Mouse (Mus musculus): ENCODE measurements around the gene Rragd. TPM values are rescaled to one million over a fixed set of nuclear protein-coding genes. Genes with fewer than 3 reads are reported as not detected.
"Not testable (repeated sequence)": the region's sequence is repeated elsewhere in the genome, so short reads cannot be mapped to it uniquely, and the experiment has no call there.

Gene Rragd
- polyA plus RNA-seq, 1 experiment from 2014 or later = 31.2 TPM

DNA sequence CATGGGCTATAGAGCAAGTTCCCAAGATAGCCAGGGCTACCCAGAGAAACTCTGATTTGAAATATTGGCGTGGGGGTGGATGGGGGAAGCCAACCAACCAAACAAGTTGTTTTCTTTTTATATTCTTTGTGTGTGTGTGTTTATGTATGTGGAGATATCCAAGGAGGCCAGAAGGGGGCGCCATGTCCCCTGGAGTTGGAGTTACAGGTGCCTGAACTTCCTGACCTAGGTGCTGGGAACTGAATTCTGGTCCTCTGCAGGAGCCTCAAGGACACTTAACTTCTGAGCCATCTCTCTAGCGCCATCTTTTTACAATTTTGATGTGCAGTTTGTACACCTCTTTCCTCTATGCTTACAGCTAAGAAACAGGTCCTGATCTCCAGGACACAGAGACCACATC lies 11.3 kb downstream of the Rragd start:
- Histone ChIP-seq H3K9ac (no peak overlapping the region), H3K9me3 (no peaks in the 10 kb centered on the region), H3K4me3 (replicated peaks) (no peak overlapping the region), H3K4me2 (no peak overlapping the region), H3K27me3 (no peaks in the 10 kb centered on the region), H3K36me3 (replicated peaks) (peaks cover 7% of the 10 kb centered on the region; the same call in 1 of the 2 replicates), H3K4me1 (no peaks in the 10 kb centered on the region), H3K27ac (no peak overlapping the region)
- 71% methylated on average over 3 of the region's 3 CpGs for WGBS
- ATAC-seq (ENCODE audit: low FRiP score) = no peak

DNA sequence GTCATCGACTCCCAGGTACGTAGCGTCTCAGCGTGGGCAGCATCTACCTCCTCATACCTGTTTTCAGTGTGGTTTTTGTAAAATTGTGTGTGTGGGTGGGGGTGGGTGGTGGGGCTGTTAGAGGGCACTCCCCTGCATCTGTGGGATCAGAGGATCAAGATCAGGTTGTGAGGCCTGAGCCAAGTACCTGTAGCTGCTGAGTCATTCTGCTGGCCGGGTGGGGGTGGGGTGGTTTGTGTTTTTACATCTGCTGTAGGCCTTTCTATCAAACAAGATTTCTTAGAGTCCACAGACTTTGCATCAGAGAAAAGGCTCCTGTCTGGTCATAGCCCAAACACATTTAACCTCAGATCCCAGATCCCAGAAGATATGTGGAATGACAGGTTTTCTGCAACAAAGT lies 13.2 kb downstream of the Rragd start:
- H3K27ac ChIP-seq = no peak overlapping the region
- no peaks in the 10 kb centered on the region for H3K4me1 ChIP-seq
- no peaks in the 10 kb centered on the region for H3K9me3 ChIP-seq
- no peak overlapping the region for H3K4me2 ChIP-seq
- no peak overlapping the region for H3K9ac ChIP-seq
- no peaks in the 10 kb centered on the region for H3K27me3 ChIP-seq
- ATAC-seq (ENCODE audit: low FRiP score) = no peak
- peaks cover 7% of the 10 kb centered on the region; the same call in 1 of the 2 replicates for H3K36me3 ChIP-seq (replicated peaks)
- over 99% methylated on average over 5 of the region's 5 CpGs for WGBS
- H3K4me3 ChIP-seq (replicated peaks) = no peak overlapping the region

DNA sequence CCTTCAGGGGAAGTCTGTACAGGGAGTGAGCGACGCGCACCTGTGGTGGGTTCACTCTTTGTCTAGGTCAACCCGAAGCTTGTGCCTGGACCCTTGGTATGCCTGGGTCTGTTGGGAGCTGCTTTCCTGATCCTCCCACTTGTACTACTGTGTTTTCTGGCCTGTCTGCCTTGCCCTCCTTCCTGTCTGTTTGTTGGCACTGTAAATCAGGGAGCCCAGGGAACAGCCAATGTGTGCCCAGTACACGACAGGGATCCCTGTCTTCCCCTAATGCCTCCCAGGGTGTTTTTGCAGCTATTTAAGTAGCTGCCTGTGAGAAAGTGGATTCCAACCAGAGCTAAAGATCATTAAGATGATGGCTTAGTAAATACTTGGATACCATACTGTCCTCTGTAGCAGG lies 14.7 kb downstream of the Rragd start:
- no peak overlapping the region for H3K4me2 ChIP-seq
- WGBS = 93% methylated on average over 5 of the region's 5 CpGs
- no peak for ATAC-seq (ENCODE audit: low FRiP score)

DNA sequence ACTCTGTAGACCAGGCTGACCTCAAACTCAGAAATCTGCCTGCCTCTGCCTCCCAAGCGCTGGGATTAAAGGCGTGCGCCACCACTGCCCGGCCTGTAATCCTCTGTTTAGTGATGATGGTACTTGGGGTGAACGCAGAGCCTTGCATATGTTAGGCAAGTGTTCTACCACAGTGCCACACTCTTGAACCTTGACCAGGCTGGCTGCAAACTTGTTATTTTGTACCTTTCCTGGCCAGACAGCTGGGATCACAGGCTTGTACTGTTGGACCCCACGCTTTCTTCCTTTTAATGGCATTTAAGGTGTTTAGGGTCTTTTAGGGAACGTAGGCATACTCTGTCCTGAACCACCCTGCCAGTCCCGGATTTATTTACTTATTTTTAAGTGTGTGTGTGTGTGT lies 16.2 kb downstream of the Rragd start:
- WGBS = 94% methylated on average over 8 of the region's 8 CpGs
- no peak overlapping the region for H3K9ac ChIP-seq
- no peaks in the 10 kb centered on the region for H3K4me1 ChIP-seq
- no peak for ATAC-seq (ENCODE audit: low FRiP score)
- no peaks in the 10 kb centered on the region for H3K9me3 ChIP-seq
- peaks cover 13% of the 10 kb centered on the region; the same call in 1 of the 2 replicates for H3K36me3 ChIP-seq (replicated peaks)
- H3K4me3 ChIP-seq (replicated peaks) = no peak overlapping the region
- H3K27me3 ChIP-seq = no peaks in the 10 kb centered on the region
- no peak overlapping the region for H3K4me2 ChIP-seq
- no peak overlapping the region for H3K27ac ChIP-seq

More for the DNA sequence above, 14.7 kb downstream of the Rragd start:
- H3K4me3 ChIP-seq (replicated peaks) = no peak overlapping the region
- no peak overlapping the region for H3K27ac ChIP-seq
- peaks cover 7% of the 10 kb centered on the region; the same call in 1 of the 2 replicates for H3K36me3 ChIP-seq (replicated peaks)
- H3K9me3 ChIP-seq = no peaks in the 10 kb centered on the region
- H3K27me3 ChIP-seq = no peaks in the 10 kb centered on the region
- no peak overlapping the region for H3K9ac ChIP-seq
- H3K4me1 ChIP-seq = no peaks in the 10 kb centered on the region

DNA sequence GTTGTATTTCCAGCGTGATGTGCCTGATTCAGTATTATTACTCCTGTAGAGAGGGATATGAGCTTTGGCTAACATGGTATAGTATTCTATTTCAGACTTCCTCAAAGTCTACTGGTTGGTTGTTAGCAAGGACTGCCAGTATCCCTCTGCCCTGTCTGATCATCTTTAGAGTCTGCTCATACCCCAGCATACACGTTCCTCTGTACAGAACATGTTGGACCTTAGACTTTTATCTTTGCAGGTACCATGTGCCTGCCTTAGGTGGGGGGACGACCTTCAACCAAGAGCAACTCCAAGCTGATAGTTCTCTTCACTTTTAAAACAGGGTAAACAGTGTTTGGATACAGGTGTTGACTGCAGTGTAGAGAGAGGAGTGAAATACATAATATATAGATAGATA lies 19.2 kb downstream of the Rragd start:
- no peak overlapping the region for H3K9ac ChIP-seq
- 83% methylated on average over 3 of the region's 3 CpGs for WGBS
- H3K4me3 ChIP-seq (replicated peaks) = no peak overlapping the region
- no peaks in the 10 kb centered on the region for H3K9me3 ChIP-seq
- H3K4me2 ChIP-seq = no peak overlapping the region
- H3K36me3 ChIP-seq (replicated peaks) = peaks cover 27% of the 10 kb centered on the region
- no peaks in the 10 kb centered on the region for H3K4me1 ChIP-seq
- no peaks in the 10 kb centered on the region for H3K27me3 ChIP-seq
- no peak for ATAC-seq (ENCODE audit: low FRiP score)
- no peak overlapping the region for H3K27ac ChIP-seq

DNA sequence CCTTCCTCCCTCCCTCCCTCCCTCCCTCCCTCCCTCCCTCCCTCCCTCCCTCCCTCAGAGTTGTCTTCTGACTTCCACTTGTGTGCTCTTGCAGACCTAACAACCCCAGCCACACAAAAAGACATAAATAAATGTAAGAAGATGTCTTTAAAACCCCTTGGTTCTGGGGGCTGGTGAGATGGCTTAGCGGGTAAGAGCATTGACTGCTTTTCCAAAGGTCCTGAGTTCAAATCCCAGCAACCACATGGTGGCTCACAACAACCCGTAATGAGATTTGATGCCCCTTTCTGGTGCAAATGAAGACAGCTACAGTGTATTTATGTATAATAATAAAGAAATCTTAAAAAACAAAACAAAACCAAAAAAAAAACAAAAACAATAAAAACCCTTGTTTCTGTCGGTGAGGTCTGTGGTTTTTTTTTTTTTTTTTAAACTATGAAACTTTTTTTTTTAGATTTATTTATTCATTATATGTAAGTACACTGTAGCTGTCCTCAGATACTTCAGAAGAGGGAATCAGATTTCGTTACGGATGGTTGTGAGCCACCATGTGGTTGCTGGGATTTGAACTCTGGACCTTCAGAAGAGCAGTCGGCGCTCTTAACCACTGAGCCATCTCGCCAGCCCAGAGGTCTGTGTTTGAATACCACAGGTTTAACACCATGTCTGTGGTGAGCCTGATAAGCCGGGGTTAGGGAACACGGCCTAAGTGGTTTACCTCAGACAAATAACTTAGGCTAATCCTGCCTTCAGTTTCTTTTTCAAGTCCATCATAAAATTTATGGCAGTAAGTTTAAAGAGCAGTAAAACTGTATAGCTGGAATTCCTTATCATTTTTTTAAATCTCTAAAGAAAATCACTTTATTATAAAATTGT lies 23.0 kb downstream of the Rragd start:
- ATAC-seq (ENCODE audit: low FRiP score); H3K4me3 ChIP-seq (replicated peaks); H3K27ac ChIP-seq; H3K4me1 ChIP-seq; H3K27me3 ChIP-seq; H3K9me3 ChIP-seq; H3K9ac ChIP-seq; H3K4me2 ChIP-seq: not testable (repeated sequence)
- H3K36me3 ChIP-seq (replicated peaks) = peaks cover 36% of the 10 kb centered on the region
- WGBS = 97% methylated on average over 10 of the region's 10 CpGs

DNA sequence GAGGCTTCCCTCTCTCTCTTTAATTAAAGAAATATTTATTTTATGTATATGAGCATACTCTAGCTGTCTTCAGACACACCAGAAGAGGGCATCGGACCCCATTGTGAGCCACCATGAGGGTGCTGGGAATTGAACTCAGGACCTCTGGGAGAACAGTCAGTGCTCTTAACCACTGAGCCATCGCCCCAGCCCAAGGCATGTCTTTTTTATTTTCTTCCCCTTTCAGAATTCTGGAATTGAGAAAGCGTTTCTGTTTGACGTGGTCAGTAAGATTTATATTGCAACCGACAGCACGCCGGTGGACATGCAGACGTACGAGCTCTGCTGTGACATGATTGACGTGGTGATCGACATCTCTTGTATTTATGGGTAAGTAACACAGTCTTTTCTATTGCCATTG lies 24.0 kb downstream of the Rragd start:
- ATAC-seq (ENCODE audit: low FRiP score) = no peak
- Histone ChIP-seq H3K4me1 (no peaks in the 10 kb centered on the region), H3K4me2 (no peak overlapping the region), H3K27ac (no peak overlapping the region), H3K4me3 (replicated peaks) (no peak overlapping the region), H3K36me3 (replicated peaks) (peaks cover 36% of the 10 kb centered on the region), H3K9me3 (no peaks in the 10 kb centered on the region), H3K27me3 (no peaks in the 10 kb centered on the region), H3K9ac (no peak overlapping the region)
- 96% methylated on average over 11 of the region's 11 CpGs for WGBS

DNA sequence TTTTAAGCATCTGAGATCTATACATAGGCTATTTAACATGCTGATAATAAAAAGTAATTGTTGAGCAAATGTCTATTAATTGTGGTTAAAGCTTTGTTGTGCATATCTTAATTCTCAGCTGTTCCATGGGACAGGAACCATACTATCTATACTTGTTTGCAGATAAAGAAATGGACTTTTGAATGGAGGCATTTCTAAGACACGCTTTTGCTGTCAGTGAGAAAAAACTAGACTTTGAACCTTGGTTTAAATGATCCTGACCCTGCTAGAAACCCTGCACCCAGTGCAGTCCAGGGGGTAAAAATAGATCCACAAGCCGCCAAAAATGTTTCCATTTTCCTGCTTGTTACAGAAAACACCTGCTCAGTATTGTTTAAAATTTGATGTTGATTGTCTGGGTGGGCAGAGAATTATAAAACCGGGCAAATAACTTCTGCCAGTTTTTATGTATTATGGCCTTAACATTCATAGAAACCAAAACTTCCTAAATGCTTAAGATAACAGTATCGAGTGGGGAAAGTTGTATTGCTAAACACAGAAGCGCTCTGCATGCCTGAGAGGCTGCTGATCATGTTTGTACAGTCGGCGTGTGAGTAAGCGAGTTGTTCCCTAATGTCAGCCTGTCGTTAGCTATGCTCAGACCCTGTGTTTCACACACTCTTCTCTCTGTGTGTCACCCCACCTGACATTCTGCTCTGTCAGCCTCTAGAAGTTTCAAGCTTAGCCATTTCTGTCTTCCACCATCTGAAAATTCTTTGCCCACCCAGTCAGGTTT lies 24.8 kb downstream of the Rragd start:
- H3K4me2 ChIP-seq = no peak overlapping the region
- 90% methylated on average over 9 of the region's 9 CpGs for WGBS
- no peaks in the 10 kb centered on the region for H3K9me3 ChIP-seq
- H3K9ac ChIP-seq = no peak overlapping the region
- H3K4me3 ChIP-seq (replicated peaks) = no peak overlapping the region
- H3K27me3 ChIP-seq = no peaks in the 10 kb centered on the region
- no peaks in the 10 kb centered on the region for H3K4me1 ChIP-seq
- no peak overlapping the region for H3K27ac ChIP-seq
- peaks cover 36% of the 10 kb centered on the region for H3K36me3 ChIP-seq (replicated peaks)
- ATAC-seq (ENCODE audit: low FRiP score) = no peak

DNA sequence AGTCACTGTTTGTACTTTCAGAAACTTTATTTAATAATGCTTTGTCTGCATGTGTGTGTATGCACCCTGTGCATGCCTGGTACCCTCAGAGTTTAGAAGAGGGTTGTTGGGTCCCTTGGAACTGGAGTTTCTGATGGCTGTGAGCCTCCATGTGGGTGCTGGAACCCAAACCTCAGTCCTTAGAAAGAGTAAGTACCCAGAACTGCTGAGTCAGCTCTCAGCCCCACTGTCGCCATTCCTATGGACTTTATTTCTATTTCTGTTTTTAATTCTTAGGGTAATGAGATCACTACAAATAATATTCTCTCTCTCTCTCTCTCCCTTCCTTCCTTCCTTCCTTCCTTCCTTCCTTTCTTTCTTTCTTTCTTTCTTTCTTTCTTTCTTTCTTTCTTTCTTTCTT lies 27.2 kb downstream of the Rragd start:
- Histone ChIP-seq H3K27ac (no peak overlapping the region), H3K27me3 (no peaks in the 10 kb centered on the region), H3K4me3 (replicated peaks) (no peak overlapping the region), H3K9ac (no peak overlapping the region), H3K4me1 (no peaks in the 10 kb centered on the region), H3K36me3 (replicated peaks) (peaks cover 46% of the 10 kb centered on the region), H3K9me3 (no peaks in the 10 kb centered on the region), H3K4me2 (no peak overlapping the region)
- 96% methylated on average over 1 of the region's 1 CpGs for WGBS
- ATAC-seq (ENCODE audit: low FRiP score) = no peak

DNA sequence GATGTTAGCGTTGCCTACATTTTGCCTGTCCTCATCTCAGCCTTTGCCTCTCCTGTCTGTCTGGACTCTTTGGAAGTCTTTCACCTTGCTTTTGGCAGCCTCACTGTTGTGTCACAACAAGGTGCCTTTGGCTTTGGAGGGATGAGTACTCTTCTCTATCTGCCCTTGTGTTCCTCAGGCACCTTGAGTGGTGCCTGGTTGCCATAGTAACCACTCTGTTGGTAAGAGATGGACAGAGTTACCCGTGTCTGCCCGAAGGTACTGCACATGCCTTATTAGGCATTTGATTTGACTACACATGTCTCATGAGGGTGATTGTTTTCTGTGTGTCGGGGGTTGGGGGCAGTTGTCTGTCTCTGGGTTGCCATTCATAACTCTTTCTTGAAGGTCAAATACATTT lies 29.6 kb downstream of the Rragd start:
- no peak overlapping the region for H3K4me2 ChIP-seq
- H3K9ac ChIP-seq = no peak overlapping the region
- no peaks in the 10 kb centered on the region for H3K4me1 ChIP-seq
- WGBS = 80% methylated on average over 4 of the region's 4 CpGs
- H3K36me3 ChIP-seq (replicated peaks) = peaks cover 33% of the 10 kb centered on the region
- H3K4me3 ChIP-seq (replicated peaks) = no peak overlapping the region
- no peaks in the 10 kb centered on the region for H3K27me3 ChIP-seq
- H3K27ac ChIP-seq = no peak overlapping the region
- H3K9me3 ChIP-seq = no peaks in the 10 kb centered on the region
- ATAC-seq (ENCODE audit: low FRiP score) = no peak

DNA sequence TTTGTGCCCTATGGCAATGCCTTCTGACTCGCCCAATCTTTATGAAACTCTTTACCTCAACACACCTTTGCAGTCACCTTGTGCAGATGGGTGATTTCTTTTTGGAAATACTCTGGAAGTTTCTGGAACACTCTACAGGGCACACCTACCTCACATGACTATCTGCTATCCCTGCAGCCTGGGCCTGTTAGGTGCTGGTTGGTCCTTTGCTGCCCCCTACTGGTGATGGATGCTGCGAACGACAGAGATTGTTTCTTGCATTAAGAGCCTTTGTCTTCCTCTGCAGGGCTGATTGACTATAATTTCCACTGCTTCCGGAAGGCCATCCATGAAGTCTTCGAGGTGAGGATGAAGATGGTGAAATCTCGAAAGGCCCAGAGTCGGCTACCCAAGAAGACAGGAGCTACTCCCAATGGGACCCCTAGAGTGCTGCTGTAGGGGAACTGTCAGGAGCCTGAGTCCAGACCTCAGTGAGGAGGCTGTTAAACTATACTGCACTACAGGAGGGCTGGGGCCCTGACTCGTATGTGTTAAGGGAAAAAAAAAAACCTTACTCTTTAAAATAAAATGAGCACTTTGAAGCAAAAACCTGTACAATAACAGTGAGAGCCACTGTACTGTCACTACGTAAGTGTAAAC lies 35.6 kb downstream of the Rragd start:
- H3K9ac ChIP-seq = no peak overlapping the region
- H3K4me1 ChIP-seq = no peaks in the 10 kb centered on the region
- no peak overlapping the region for H3K27ac ChIP-seq
- H3K4me2 ChIP-seq = no peak overlapping the region
- no peaks in the 10 kb centered on the region for H3K9me3 ChIP-seq
- peaks cover 29% of the 10 kb centered on the region for H3K36me3 ChIP-seq (replicated peaks)
- H3K27me3 ChIP-seq = no peaks in the 10 kb centered on the region
- ATAC-seq (ENCODE audit: low FRiP score) = peak; percentile 78
- H3K4me3 ChIP-seq (replicated peaks) = no peak overlapping the region
- WGBS = 57% methylated on average over 9 of the region's 9 CpGs

DNA sequence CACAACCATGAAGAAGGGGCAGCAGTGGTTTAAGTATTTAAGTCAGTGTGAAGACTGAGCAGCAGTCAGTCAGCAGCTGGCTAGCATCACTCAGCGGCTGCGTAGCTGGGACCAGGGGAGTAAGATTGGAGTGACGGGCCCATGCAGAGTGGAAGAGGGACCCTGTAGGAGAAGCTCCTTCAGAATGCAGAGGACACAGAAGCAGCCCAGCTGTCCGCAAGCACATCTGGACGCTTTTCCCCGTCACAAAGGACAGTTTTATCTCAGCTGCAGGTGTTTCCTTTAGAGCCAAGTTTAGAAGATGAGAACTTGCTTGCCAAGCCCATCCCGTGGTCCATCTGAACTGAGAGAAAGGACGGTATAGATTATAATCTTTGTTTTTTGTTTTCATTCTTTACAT lies 41.6 kb downstream of the Rragd start:
- ATAC-seq (ENCODE audit: low FRiP score) = no peak
- Histone ChIP-seq H3K4me2 (no peak overlapping the region), H3K9ac (no peak overlapping the region), H3K9me3 (no peaks in the 10 kb centered on the region), H3K4me1 (no peaks in the 10 kb centered on the region), H3K4me3 (replicated peaks) (no peak overlapping the region), H3K36me3 (replicated peaks) (peaks cover 14% of the 10 kb centered on the region), H3K27me3 (no peaks in the 10 kb centered on the region), H3K27ac (no peak overlapping the region)
- 86% methylated on average over 8 of the region's 8 CpGs for WGBS
